In the genomic region with DNA sequence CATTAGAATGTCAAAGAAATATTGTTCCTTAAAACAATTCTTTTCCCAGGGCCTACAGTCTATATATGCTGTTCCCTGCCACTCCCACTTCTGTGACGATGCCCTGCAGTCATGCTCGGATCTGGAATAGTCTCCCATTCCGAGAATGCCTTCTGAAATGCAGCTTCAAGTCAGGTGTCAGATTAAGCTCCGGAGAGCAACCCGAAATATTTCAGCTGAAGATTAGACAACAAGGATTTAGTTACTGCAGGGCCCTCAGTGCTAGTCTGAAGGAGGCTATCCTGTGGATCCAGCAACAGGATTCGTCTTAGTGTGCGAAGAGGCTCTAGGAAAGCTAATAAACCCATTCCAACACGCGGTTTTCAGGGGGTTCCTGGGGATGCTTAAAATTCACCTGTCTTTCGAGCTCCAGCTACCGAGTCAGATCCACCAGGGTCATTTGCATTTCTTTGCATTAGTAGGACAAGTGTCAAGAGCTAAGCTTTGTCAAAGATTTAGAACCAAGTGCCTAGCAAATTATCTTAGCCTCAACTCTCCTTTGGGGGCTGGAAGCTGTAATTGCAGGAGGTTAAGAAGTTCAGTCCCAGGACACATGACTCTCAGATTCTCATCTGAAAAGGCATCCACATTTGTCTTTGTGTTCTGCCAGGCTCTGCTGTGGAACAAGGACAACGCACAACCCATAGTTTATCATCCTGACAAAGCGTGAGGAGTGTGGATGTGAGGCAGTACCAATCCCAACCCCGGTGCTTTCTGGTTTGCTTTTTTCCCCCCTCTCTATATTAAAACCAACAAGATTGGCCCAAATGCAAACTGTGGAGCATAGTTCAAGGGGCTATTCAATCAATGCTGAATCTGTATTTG, we compare ENCODE assay signal across 8 mouse cellular contexts. TPM values are rescaled to one million over a fixed set of nuclear protein-coding genes. Genes with fewer than 3 reads are reported as not detected.
DNase-seq lines count a peak whose midpoint lies in the region; ATAC-seq and TF ChIP-seq lines count a peak whose summit lies in the region.

No protein-coding gene starts in this region.

- peaks cover 16% of the 10 kb centered on the region; the same call in 1 of the 2 replicates for H3K36me3 ChIP-seq in lung, embryonic 14.5 days (ENCODE audit: insufficient read depth)
- peaks cover 15% of the 10 kb centered on the region for H3K36me3 ChIP-seq in forebrain, embryonic 10.5 days (replicated peaks)
- H3K36me3 ChIP-seq in limb, embryonic 12.5 days = no peaks in the 10 kb centered on the region
- no peaks in the 10 kb centered on the region for H3K36me3 ChIP-seq in stomach, embryonic 16.5 days (ENCODE audit: control insufficient read depth, insufficient read depth, low read length)

- H3K9me3 ChIP-seq in lung, embryonic 14.5 days (ENCODE audit: low read depth, low read length) = no peaks in the 10 kb centered on the region
- no peaks in the 10 kb centered on the region for H3K9me3 ChIP-seq in forebrain, embryonic 10.5 days
- H3K9me3 ChIP-seq in limb, embryonic 12.5 days = no peaks in the 10 kb centered on the region
- no peaks in the 10 kb centered on the region for H3K9me3 ChIP-seq in stomach, embryonic 16.5 days (replicated peaks; ENCODE audit: control insufficient read depth, low read length)

- whole genome bisulfite sequencing in lung, embryonic 14.5 days = 24% methylated on average over 14 of the region's 14 CpGs
- WGBS in forebrain, embryonic 10.5 days = 3% methylated on average over 14 of the region's 14 CpGs
- 18% methylated on average over 14 of the region's 14 CpGs for whole genome bisulfite sequencing in limb, embryonic 12.5 days
- 32% methylated on average over 14 of the region's 14 CpGs for WGBS in stomach, embryonic 16.5 days

- 0 out of 2 replicates have a peak, but pooled peaks cover 5% of the 10 kb centered on the region for H3K4me1 ChIP-seq in lung, embryonic 14.5 days (ENCODE audit: insufficient read depth)
- peaks cover 68% of the 10 kb centered on the region for H3K4me1 ChIP-seq in forebrain, embryonic 10.5 days
- H3K4me1 ChIP-seq in limb, embryonic 12.5 days (replicated peaks) = peaks cover 53% of the 10 kb centered on the region
- H3K4me1 ChIP-seq in stomach, embryonic 16.5 days (ENCODE audit: control insufficient read depth, insufficient read depth, low read length) = peaks cover 27% of the 10 kb centered on the region

- ATAC-seq in lung, embryonic 14.5 days (ENCODE audit: insufficient read depth) = no peak
- no peak for ATAC-seq in limb, embryonic 12.5 days (ENCODE audit: insufficient number of reproducible peaks, insufficient read depth, low FRiP score, low TSS enrichment, low read depth)
- ATAC-seq in stomach, embryonic 16.5 days (ENCODE audit: insufficient read depth, low FRiP score) = no peak

- H3K27me3 ChIP-seq in lung, embryonic 14.5 days (ENCODE audit: insufficient read depth, low read length) = no peaks in the 10 kb centered on the region
- peaks cover 16% of the 10 kb centered on the region for H3K27me3 ChIP-seq in forebrain, embryonic 10.5 days (ENCODE audit: poor library complexity, severe bottlenecking)
- H3K27me3 ChIP-seq in limb, embryonic 12.5 days = 0 out of 2 replicates have a peak, but pooled peaks cover 3% of the 10 kb centered on the region
- H3K27me3 ChIP-seq in stomach, embryonic 16.5 days (ENCODE audit: control insufficient read depth, insufficient read depth, low read length) = no peaks in the 10 kb centered on the region

- H3K9ac ChIP-seq in lung, embryonic 14.5 days = peak overlapping the region; percentile 93
- H3K9ac ChIP-seq in limb, embryonic 12.5 days (replicated peaks) = peak overlapping the region; percentile 32
- peak overlapping the region; percentile 23; the same call in 1 of the 2 replicates for H3K9ac ChIP-seq in stomach, embryonic 16.5 days (ENCODE audit: low read length)

- peak overlapping the region; percentile 87 for H3K4me3 ChIP-seq in lung, embryonic 14.5 days (ENCODE audit: low read depth, low read length)
- peak overlapping the region; percentile 97 for H3K4me3 ChIP-seq in forebrain, embryonic 10.5 days
- H3K4me3 ChIP-seq in limb, embryonic 12.5 days (replicated peaks) = peak overlapping the region; percentile 95
- H3K4me3 ChIP-seq in stomach, embryonic 16.5 days (replicated peaks; ENCODE audit: low read length) = peak overlapping the region; percentile 90

- TF ChIP-seq CTCF in lung, embryonic 14.5 days (IDR thresholded peaks at IDR 0.05; ENCODE audit: low read depth) = no peak

- H3K27ac ChIP-seq in lung, embryonic 14.5 days (ENCODE audit: low read depth) = no peak overlapping the region
- peak overlapping the region; percentile 98 for H3K27ac ChIP-seq in forebrain, embryonic 10.5 days
- no peak overlapping the region for H3K27ac ChIP-seq in limb, embryonic 12.5 days
- no peak overlapping the region; the same call in 1 of the 2 replicates for H3K27ac ChIP-seq in stomach, embryonic 16.5 days (ENCODE audit: low read length)

- DNase-seq in lung, embryonic 14.5 days = peak; percentile 42
- DNase-seq in lung, postnatal 25 days (ENCODE audit: low spot score) = no peak
- DNase-seq in forebrain, embryonic 10.5 days (ENCODE audit: extremely low spot score, low spot score) = peak; percentile 33
- DNase-seq in thymus, postnatal 10 days (ENCODE audit: low spot score in 2 of 2) = no peak
- DNase-seq in thymus, postnatal 14 days = no peak
- no peak for DNase-seq in adrenal gland, postnatal 4 days (ENCODE audit: low spot score in 2 of 2)

- peak overlapping the region; percentile 87 for H3K4me2 ChIP-seq in lung, embryonic 14.5 days
- peak overlapping the region; percentile 88 for H3K4me2 ChIP-seq in limb, embryonic 12.5 days
- H3K4me2 ChIP-seq in stomach, embryonic 16.5 days (ENCODE audit: low read depth, low read length) = peak overlapping the region; percentile 89

RNA-seq across cellular contexts. Expression of a gene that starts 4.2 kb away (rescaled TPM):
- 33.9 and 38.4 TPM in 2 replicates for polyA plus RNA-seq in lung, embryonic 14.5 days (2014; fragmentation: Nextera tagmentation; extraction: Ambion mirVana)
- polyA plus RNA-seq in forebrain, embryonic 10.5 days (2016; fragmentation: Nextera tagmentation; extraction: Ambion mirVana) = 28.7 and 29.9 TPM in 2 replicates
- polyA plus RNA-seq in limb, embryonic 12.5 days (2016; fragmentation: Nextera tagmentation; extraction: Ambion mirVana) = 32.4 and 38.1 TPM in 2 replicates
- 8.4 and 8.7 TPM in 2 replicates for polyA plus RNA-seq in stomach, embryonic 16.5 days (2015; fragmentation: Nextera tagmentation; extraction: Ambion mirVana)
- 10 to 100 TPM; 34.2 to 41.3 TPM for total RNA-seq in adrenal gland, postnatal 4 days (2021)

RNA-seq across cellular contexts. Expression of a gene that starts 33.5 kb away (rescaled TPM):
- polyA plus RNA-seq in lung, embryonic 14.5 days (2014; fragmentation: Nextera tagmentation; extraction: Ambion mirVana) = 159 and 164 TPM in 2 replicates
- 154 and 157 TPM in 2 replicates for polyA plus RNA-seq in forebrain, embryonic 10.5 days (2016; fragmentation: Nextera tagmentation; extraction: Ambion mirVana)
- polyA plus RNA-seq in limb, embryonic 12.5 days (2016; fragmentation: Nextera tagmentation; extraction: Ambion mirVana) = 211 and 212 TPM in 2 replicates
- 94.6 and 100 TPM in 2 replicates for polyA plus RNA-seq in stomach, embryonic 16.5 days (2015; fragmentation: Nextera tagmentation; extraction: Ambion mirVana)
- total RNA-seq in adrenal gland, postnatal 4 days (2021) = 100 to 1,000 TPM; 124 to 137 TPM

Comparison
In these comparisons a context has a peak if more than half of its experiments do, and no peak if none do; other contexts are left out.
1. DNase-seq: peak in lung, embryonic 14.5 days (single experiment) and forebrain, embryonic 10.5 days (single experiment); none in lung, postnatal 25 days (single experiment), thymus, postnatal 10 days (0 of 2), thymus, postnatal 14 days (single experiment) and adrenal gland, postnatal 4 days (0 of 2).
2. H3K9ac ChIP-seq: peak in every context shown above with its lines; median percentile 93 in lung, embryonic 14.5 days; 32 in limb, embryonic 12.5 days; 23 in stomach, embryonic 16.5 days.
3. Peak in every context shown above with its lines, with median percentiles within 50 percentile points of each other: H3K4me2 ChIP-seq and H3K4me3 ChIP-seq.